Mouse (Mus musculus) Muller cell, postnatal 12 days (primary cell): Measurements from ENCODE around the gene Tbx4.
A peak's percentile ranks its signal among the peaks of the same experiment; 100 is the strongest.

Source experiments
- DNase-seq: peaks from one replicate; pipeline ENCODE4 v3.0.0-alpha.2; 2015; ENCODE audit errors: inconsistent ontology term

Gene Tbx4

GRCm38 (mm10) chr11:85850758-85851157 is 35.5 kb upstream of the Tbx4 start:
- DNase-seq = no peak

GRCm38 (mm10) chr11:85857997-85858698 is 28.1 kb upstream of the Tbx4 start:
- peak; percentile 85 for DNase-seq

GRCm38 (mm10) chr11:85864363-85864762 is 21.9 kb upstream of the Tbx4 start:
- no peak for DNase-seq

GRCm38 (mm10) chr11:85876059-85876788 is 10.0 kb upstream of the Tbx4 start:
- peak; percentile 53 for DNase-seq

- no peak for DNase-seq
Observed at GRCm38 (mm10) chr11:85884498-85884897, 1.7 kb upstream of the Tbx4 start.

- no peak for DNase-seq
Observed at GRCm38 (mm10) chr11:85886429-85886785, 185 bp downstream of the Tbx4 start.

- DNase-seq = no peak
Observed at GRCm38 (mm10) chr11:85887273-85887672, 1.1 kb downstream of the Tbx4 start.

- no peak for DNase-seq
Observed at GRCm38 (mm10) chr11:85887801-85888450, 1.7 kb downstream of the Tbx4 start.

GRCm38 (mm10) chr11:85888451-85888961 is 2.3 kb downstream of the Tbx4 start:
- DNase-seq = no peak

GRCm38 (mm10) chr11:85889056-85889729 is 3.0 kb downstream of the Tbx4 start:
- DNase-seq = no peak

GRCm38 (mm10) chr11:85889730-85890562 is 3.7 kb downstream of the Tbx4 start:
- DNase-seq = no peak

GRCm38 (mm10) chr11:85890563-85890845 is 4.3 kb downstream of the Tbx4 start:
- DNase-seq = no peak

GRCm38 (mm10) chr11:85891010-85891691 is 4.9 kb downstream of the Tbx4 start:
- no peak for DNase-seq

- DNase-seq = no peak
Observed at GRCm38 (mm10) chr11:85891692-85892040, 5.4 kb downstream of the Tbx4 start.

- no peak for DNase-seq
Observed at GRCm38 (mm10) chr11:85892771-85893170, 6.5 kb downstream of the Tbx4 start.

- no peak for DNase-seq
Observed at GRCm38 (mm10) chr11:85893400-85894135, 7.3 kb downstream of the Tbx4 start.

- no peak for DNase-seq
Observed at GRCm38 (mm10) chr11:85894136-85894530, 7.9 kb downstream of the Tbx4 start.

- peak; percentile 46 for DNase-seq
Observed at GRCm38 (mm10) chr11:85894731-85895545, 8.7 kb downstream of the Tbx4 start.

GRCm38 (mm10) chr11:85896335-85896985 is 10.2 kb downstream of the Tbx4 start:
- no peak for DNase-seq
